Mouse (Mus musculus): ENCODE measurements around the gene Rnf150. TPM values are rescaled to one million over a fixed set of nuclear protein-coding genes. Genes with fewer than 3 reads are reported as not detected.
"Not testable (repeated sequence)": the region's sequence is repeated elsewhere in the genome, so short reads cannot be mapped to it uniquely, and the experiment has no call there.

The Rnf150 gene
- polyA plus RNA-seq, 1 experiment from 2014 or later = 0.07 TPM

GRCm38 (mm10) chr8:83078701-83079533, 215.8 kb downstream of the Rnf150 start:
- H3K9me3 ChIP-seq (replicated peaks) = no peaks in the 10 kb centered on the region
- H3K27ac ChIP-seq (replicated peaks) = no peak overlapping the region
- H3K4me3 ChIP-seq (replicated peaks) = no peak overlapping the region
- no peak overlapping the region for H3K9ac ChIP-seq
- H3K4me1 ChIP-seq (replicated peaks) = no peaks in the 10 kb centered on the region
- H3K27me3 ChIP-seq = no peaks in the 10 kb centered on the region
- no peak for ATAC-seq (ENCODE audit: insufficient read depth)
- WGBS (ENCODE audit: insufficient replicate concordance) = 71% methylated on average over 12 of the region's 12 CpGs
- no peaks in the 10 kb centered on the region for H3K36me3 ChIP-seq (replicated peaks)
- H3K4me2 ChIP-seq = no peak overlapping the region

GRCm38 (mm10) chr8:83079534-83079844, 216.3 kb downstream of the Rnf150 start:
- WGBS (ENCODE audit: insufficient replicate concordance) = 76% methylated on average over 5 of the region's 5 CpGs
- Histone ChIP-seq H3K9me3 (replicated peaks) (no peaks in the 10 kb centered on the region), H3K9ac (no peak overlapping the region), H3K27me3 (no peaks in the 10 kb centered on the region), H3K4me1 (replicated peaks) (no peaks in the 10 kb centered on the region), H3K4me3 (replicated peaks) (no peak overlapping the region), H3K27ac (replicated peaks) (no peak overlapping the region), H3K4me2 (no peak overlapping the region), H3K36me3 (replicated peaks) (no peaks in the 10 kb centered on the region)
- ATAC-seq (ENCODE audit: insufficient read depth) = no peak

- 32% methylated on average over 4 of the region's 4 CpGs for WGBS (ENCODE audit: insufficient replicate concordance)
- ATAC-seq (ENCODE audit: insufficient read depth) = no peak
Measured at GRCm38 (mm10) chr8:83081266-83081665, 218.1 kb downstream of the Rnf150 start.

GRCm38 (mm10) chr8:83081806-83082205, 218.7 kb downstream of the Rnf150 start:
- not testable (repeated sequence) for H3K36me3 ChIP-seq (replicated peaks); H3K4me1 ChIP-seq (replicated peaks); H3K9me3 ChIP-seq (replicated peaks); H3K27me3 ChIP-seq; H3K4me2 ChIP-seq; H3K27ac ChIP-seq (replicated peaks); H3K4me3 ChIP-seq (replicated peaks); H3K9ac ChIP-seq; ATAC-seq (ENCODE audit: insufficient read depth)
- 53% methylated on average over 8 of the region's 8 CpGs for WGBS (ENCODE audit: insufficient replicate concordance)

More at GRCm38 (mm10) chr8:83081266-83081665, 218.1 kb downstream of the Rnf150 start:
- Histone ChIP-seq H3K4me1 (replicated peaks) (no peaks in the 10 kb centered on the region), H3K4me3 (replicated peaks) (no peak overlapping the region), H3K36me3 (replicated peaks) (no peaks in the 10 kb centered on the region), H3K4me2 (no peak overlapping the region), H3K27me3 (no peaks in the 10 kb centered on the region), H3K27ac (replicated peaks) (no peak overlapping the region), H3K9me3 (replicated peaks) (no peaks in the 10 kb centered on the region), H3K9ac (no peak overlapping the region)

GRCm38 (mm10) chr8:83082251-83082650, 219.1 kb downstream of the Rnf150 start:
- no peaks in the 10 kb centered on the region for H3K27me3 ChIP-seq
- no peak overlapping the region for H3K9ac ChIP-seq
- H3K9me3 ChIP-seq (replicated peaks) = no peaks in the 10 kb centered on the region
- no peaks in the 10 kb centered on the region for H3K4me1 ChIP-seq (replicated peaks)
- no peaks in the 10 kb centered on the region for H3K36me3 ChIP-seq (replicated peaks)
- whole genome bisulfite sequencing (ENCODE audit: insufficient replicate concordance) = 54% methylated on average over 7 of the region's 7 CpGs
- ATAC-seq (ENCODE audit: insufficient read depth) = no peak
- H3K27ac ChIP-seq (replicated peaks) = no peak overlapping the region
- H3K4me2 ChIP-seq = no peak overlapping the region
- H3K4me3 ChIP-seq (replicated peaks) = no peak overlapping the region

GRCm38 (mm10) chr8:83083452-83083851, 220.3 kb downstream of the Rnf150 start:
- no peaks in the 10 kb centered on the region for H3K36me3 ChIP-seq (replicated peaks)
- H3K4me3 ChIP-seq (replicated peaks) = no peak overlapping the region
- no peak overlapping the region for H3K27ac ChIP-seq (replicated peaks)
- H3K27me3 ChIP-seq = no peaks in the 10 kb centered on the region
- no peak overlapping the region for H3K9ac ChIP-seq
- H3K4me2 ChIP-seq = no peak overlapping the region
- H3K4me1 ChIP-seq (replicated peaks) = no peaks in the 10 kb centered on the region
- H3K9me3 ChIP-seq (replicated peaks) = no peaks in the 10 kb centered on the region
- 60% methylated on average over 6 of the region's 6 CpGs for WGBS (ENCODE audit: insufficient replicate concordance)
- no peak for ATAC-seq (ENCODE audit: insufficient read depth)

- Histone ChIP-seq H3K36me3 (replicated peaks) (no peaks in the 10 kb centered on the region), H3K9ac (no peak overlapping the region), H3K9me3 (replicated peaks) (no peaks in the 10 kb centered on the region), H3K4me2 (no peak overlapping the region), H3K4me3 (replicated peaks) (no peak overlapping the region), H3K27ac (replicated peaks) (no peak overlapping the region), H3K4me1 (replicated peaks) (no peaks in the 10 kb centered on the region), H3K27me3 (no peaks in the 10 kb centered on the region)
- no peak for ATAC-seq (ENCODE audit: insufficient read depth)
- 34% methylated on average over 3 of the region's 3 CpGs for WGBS (ENCODE audit: insufficient replicate concordance)
Measured at GRCm38 (mm10) chr8:83085581-83085980, 222.4 kb downstream of the Rnf150 start.

- WGBS (ENCODE audit: insufficient replicate concordance) = 19% methylated on average over 8 of the region's 8 CpGs
- no peak for ATAC-seq (ENCODE audit: insufficient read depth)
- no peak overlapping the region for H3K4me2 ChIP-seq
Measured at GRCm38 (mm10) chr8:83086625-83087024, 223.5 kb downstream of the Rnf150 start.

GRCm38 (mm10) chr8:83087604-83088003, 224.4 kb downstream of the Rnf150 start:
- no peak overlapping the region for H3K4me2 ChIP-seq
- no peak for ATAC-seq (ENCODE audit: insufficient read depth)
- no peaks in the 10 kb centered on the region for H3K36me3 ChIP-seq (replicated peaks)
- no peaks in the 10 kb centered on the region for H3K4me1 ChIP-seq (replicated peaks)
- H3K27me3 ChIP-seq = no peaks in the 10 kb centered on the region
- H3K27ac ChIP-seq (replicated peaks) = no peak overlapping the region
- no peaks in the 10 kb centered on the region for H3K9me3 ChIP-seq (replicated peaks)
- H3K4me3 ChIP-seq (replicated peaks) = no peak overlapping the region
- no peak overlapping the region for H3K9ac ChIP-seq

More at GRCm38 (mm10) chr8:83086625-83087024, 223.5 kb downstream of the Rnf150 start:
- Histone ChIP-seq H3K36me3 (replicated peaks) (no peaks in the 10 kb centered on the region), H3K9ac (no peak overlapping the region), H3K4me1 (replicated peaks) (no peaks in the 10 kb centered on the region), H3K27me3 (no peaks in the 10 kb centered on the region), H3K4me3 (replicated peaks) (no peak overlapping the region), H3K9me3 (replicated peaks) (no peaks in the 10 kb centered on the region), H3K27ac (replicated peaks) (no peak overlapping the region)

- 54% methylated on average over 6 of the region's 6 CpGs for WGBS (ENCODE audit: insufficient replicate concordance)
- Histone ChIP-seq H3K36me3 (replicated peaks) (no peaks in the 10 kb centered on the region), H3K27ac (replicated peaks) (no peak overlapping the region), H3K4me3 (replicated peaks) (no peak overlapping the region), H3K4me1 (replicated peaks) (no peaks in the 10 kb centered on the region), H3K9ac (no peak overlapping the region), H3K9me3 (replicated peaks) (no peaks in the 10 kb centered on the region), H3K27me3 (no peaks in the 10 kb centered on the region), H3K4me2 (no peak overlapping the region)
- ATAC-seq (ENCODE audit: insufficient read depth) = no peak
Measured at GRCm38 (mm10) chr8:83088156-83088555, 225.0 kb downstream of the Rnf150 start.

GRCm38 (mm10) chr8:83089336-83089986, 226.3 kb downstream of the Rnf150 start:
- Histone ChIP-seq H3K36me3 (replicated peaks) (no peaks in the 10 kb centered on the region), H3K4me1 (replicated peaks) (no peaks in the 10 kb centered on the region), H3K27me3 (no peaks in the 10 kb centered on the region), H3K27ac (replicated peaks) (no peak overlapping the region), H3K4me3 (replicated peaks) (no peak overlapping the region), H3K4me2 (no peak overlapping the region; the same call in 1 of the 2 replicates), H3K9ac (no peak overlapping the region), H3K9me3 (replicated peaks) (no peaks in the 10 kb centered on the region)
- WGBS (ENCODE audit: insufficient replicate concordance) = 12% methylated on average over 10 of the region's 10 CpGs
- no peak for ATAC-seq (ENCODE audit: insufficient read depth)
